In genomic region chr10:93291352-93291751, GRCm38 (mm10) we compare ENCODE assay signal across 8 mouse cellular contexts. TPM values are rescaled to one million over a fixed set of nuclear protein-coding genes. Genes with fewer than 3 reads are reported as not detected.
DNase-seq lines count a peak whose midpoint lies in the region; ATAC-seq and TF ChIP-seq lines count a peak whose summit lies in the region.

No protein-coding gene starts in this region.

- peak; percentile 77 for ATAC-seq in heart, postnatal 0 days (ENCODE audit: insufficient read depth, low read depth)
- no peak for ATAC-seq in limb, embryonic 14.5 days (ENCODE audit: low FRiP score, low read depth)
- peak; percentile 45; the same call in 1 of the 2 replicates for ATAC-seq in neural tube, embryonic 13.5 days (ENCODE audit: low read depth)

- no peaks in the 10 kb centered on the region for H3K27me3 ChIP-seq in heart, postnatal 0 days (ENCODE audit: control insufficient read depth, insufficient read depth, low read length)
- no peaks in the 10 kb centered on the region for H3K27me3 ChIP-seq in limb, embryonic 14.5 days (ENCODE audit: control insufficient read depth, insufficient read depth, low read length)
- no peaks in the 10 kb centered on the region for H3K27me3 ChIP-seq in neural tube, embryonic 13.5 days

- no peak overlapping the region for H3K9ac ChIP-seq in heart, postnatal 0 days (replicated peaks; ENCODE audit: low read depth, low read length)
- H3K9ac ChIP-seq in limb, embryonic 14.5 days (ENCODE audit: low read depth, low read length, severe bottlenecking) = no peak overlapping the region
- H3K9ac ChIP-seq in neural tube, embryonic 13.5 days = no peak overlapping the region

- H3K9me3 ChIP-seq in heart, postnatal 0 days (replicated peaks; ENCODE audit: control insufficient read depth, low read length) = no peaks in the 10 kb centered on the region
- H3K9me3 ChIP-seq in limb, embryonic 14.5 days (ENCODE audit: control insufficient read depth, low read length) = no peaks in the 10 kb centered on the region
- H3K9me3 ChIP-seq in neural tube, embryonic 13.5 days = no peaks in the 10 kb centered on the region

- TF ChIP-seq EP300 in heart, postnatal 0 days (IDR thresholded peaks at IDR 0.05; ENCODE audit: low read depth) = no peak

- TF ChIP-seq CTCF in layer of hippocampus, adult 2 months (conservative IDR thresholded peaks at IDR 0.05) = peak; percentile 71
- peak; percentile 90 for TF ChIP-seq CTCF in heart, postnatal 0 days (IDR thresholded peaks at IDR 0.05; ENCODE audit: low read depth)

- H3K4me3 ChIP-seq in layer of hippocampus, adult 2 months = no peak overlapping the region; the same call in 1 of the 2 replicates
- H3K4me3 ChIP-seq in heart, postnatal 0 days (ENCODE audit: low read depth, low read length) = no peak overlapping the region
- no peak overlapping the region for H3K4me3 ChIP-seq in limb, embryonic 14.5 days (replicated peaks; ENCODE audit: low read length)
- no peak overlapping the region for H3K4me3 ChIP-seq in neural tube, embryonic 13.5 days

- H3K4me1 ChIP-seq in heart, postnatal 0 days (ENCODE audit: control insufficient read depth, insufficient read depth) = peaks cover 26% of the 10 kb centered on the region
- peaks cover 27% of the 10 kb centered on the region for H3K4me1 ChIP-seq in limb, embryonic 14.5 days (ENCODE audit: control insufficient read depth, insufficient read depth, low read length)
- H3K4me1 ChIP-seq in neural tube, embryonic 13.5 days (replicated peaks) = peaks cover 27% of the 10 kb centered on the region

- no peaks in the 10 kb centered on the region for H3K36me3 ChIP-seq in heart, postnatal 0 days (replicated peaks; ENCODE audit: control insufficient read depth, insufficient read depth, low read length)
- H3K36me3 ChIP-seq in limb, embryonic 14.5 days (ENCODE audit: control insufficient read depth, insufficient read depth, low read length) = peaks cover 9% of the 10 kb centered on the region; the same call in 1 of the 2 replicates
- no peaks in the 10 kb centered on the region for H3K36me3 ChIP-seq in neural tube, embryonic 13.5 days

- 19% methylated on average over 7 of the region's 7 CpGs for WGBS in heart, postnatal 0 days
- 43% methylated on average over 7 of the region's 7 CpGs for WGBS in limb, embryonic 14.5 days
- WGBS in neural tube, embryonic 13.5 days = 40% methylated on average over 7 of the region's 7 CpGs

- no peak for TF ChIP-seq POLR2A in limb, embryonic 14.5 days (IDR thresholded peaks at IDR 0.05; ENCODE audit: borderline replicate concordance, extremely low read depth, insufficient read depth, insufficient read length)

- H3K27ac ChIP-seq in layer of hippocampus, adult 2 months = peak overlapping the region; percentile 32; the same call in 1 of the 2 replicates
- peak overlapping the region; percentile 67 for H3K27ac ChIP-seq in heart, postnatal 0 days (ENCODE audit: low read depth)
- H3K27ac ChIP-seq in limb, embryonic 14.5 days (replicated peaks; ENCODE audit: low read depth, low read length) = no peak overlapping the region
- H3K27ac ChIP-seq in neural tube, embryonic 13.5 days (replicated peaks) = no peak overlapping the region

- peak overlapping the region; percentile 32; the same call in 1 of the 2 replicates for H3K4me2 ChIP-seq in heart, postnatal 0 days (ENCODE audit: low read depth, low read length)
- H3K4me2 ChIP-seq in limb, embryonic 14.5 days (replicated peaks; ENCODE audit: low read depth, low read length, severe bottlenecking) = no peak overlapping the region
- H3K4me2 ChIP-seq in neural tube, embryonic 13.5 days = no peak overlapping the region

- peak in 1 of 2 experiments; percentile 38 for DNase-seq in layer of hippocampus, adult 2 months (ENCODE audit: low spot score in 2 of 2)
- DNase-seq in layer of hippocampus, postnatal 36 days = no peak
- DNase-seq in adipocyte (ENCODE audit: low spot score) = peak; percentile 47
- peak; percentile 63 for DNase-seq in embryo, embryonic 11 days
- DNase-seq in heart, postnatal 0 days (ENCODE audit: low spot score) = peak; percentile 76
- DNase-seq in limb, embryonic 14.5 days (ENCODE audit: low spot score) = peak; percentile 30
- DNase-seq in spleen, adult 12 weeks (ENCODE audit: low spot score) = no peak

RNA-seq across cellular contexts. Expression of gene Elk3, which starts 19.6 kb away (rescaled TPM):
- total RNA-seq in layer of hippocampus, adult 2 months (2021) = 1 to 10 TPM; 8.9 to 9.7 TPM
- total RNA-seq in layer of hippocampus, postnatal 36 days (2021) = 1 to 10 TPM; 7.4 to 8.9 TPM
- 45.0 and 47.3 TPM in 2 replicates for total RNA-seq in heart, postnatal 0 days (2014; rRNA removed; ENCODE audit: low replicate concordance)
- polyA plus RNA-seq in heart, postnatal 0 days (2015; fragmentation: Nextera tagmentation; extraction: Ambion mirVana) = 31.0 and 34.4 TPM in 2 replicates
- polyA plus RNA-seq in limb, embryonic 14.5 days (2012; rRNA removed) = 60.9 and 78.2 TPM in 2 replicates
- 42.4 and 44.5 TPM in 2 replicates for polyA plus RNA-seq in limb, embryonic 14.5 days (2014; fragmentation: Nextera tagmentation; extraction: Ambion mirVana)
- 15.1 and 18.3 TPM in 2 replicates for polyA plus RNA-seq in neural tube, embryonic 13.5 days (2015; fragmentation: Nextera tagmentation; extraction: Ambion mirVana)

Comparison
In these comparisons a context has a peak if more than half of its experiments do, and no peak if none do; other contexts are left out.
1. DNase-seq: peak in adipocyte (single experiment), embryo, embryonic 11 days (single experiment), heart, postnatal 0 days (single experiment) and limb, embryonic 14.5 days (single experiment); none in layer of hippocampus, postnatal 36 days (0 of 2) and spleen, adult 12 weeks (single experiment).
2. H3K27ac ChIP-seq: peak in layer of hippocampus, adult 2 months (single experiment) and heart, postnatal 0 days (single experiment); none in limb, embryonic 14.5 days (single experiment) and neural tube, embryonic 13.5 days (single experiment).